Mouse (Mus musculus) midbrain, embryonic 12.5 days (tissue): ENCODE data around the gene Lpxn. TPM values are rescaled to one million over a fixed set of nuclear protein-coding genes. Genes with fewer than 3 reads are reported as not detected.
A peak's percentile ranks its signal among the peaks of the same experiment; 100 is the strongest.

ENCODE experiments used
- ATAC-seq: fragments of 200-750 bp; cut with Nextera tagmentation; 2 replicates; pipeline ENCODE4 v1.8.0; 2017; ENCODE audit warnings: low read depth, moderate TSS enrichment, moderate library complexity; ENCODE audit not compliant: low FRiP score
- H3K27ac ChIP-seq: fragments of 300-500 bp; sonication (generic); replicated peaks from 2 replicates; pipeline ENCODE4 v1.5.1; 2016; ENCODE audit warnings: mild to moderate bottlenecking
- H3K27me3 ChIP-seq: fragments of 300-500 bp; sonication (generic); 2 replicates; pipeline ENCODE4 v1.6.1; 2016; ENCODE audit warnings: mild to moderate bottlenecking
- H3K36me3 ChIP-seq: fragments of 300-500 bp; sonication (generic); 2 replicates; pipeline ENCODE4 v1.6.1; 2016
- H3K4me1 ChIP-seq: fragments of 300-500 bp; sonication (generic); 2 replicates; pipeline ENCODE4 v1.6.1; 2016
- H3K4me2 ChIP-seq: fragments of 300-500 bp; sonication (generic); replicated peaks from 2 replicates; pipeline ENCODE4 v1.6.1; 2016; ENCODE audit warnings: mild to moderate bottlenecking, moderate library complexity
- H3K4me3 ChIP-seq: fragments of 300-500 bp; sonication (generic); 2 replicates; pipeline ENCODE4 v1.5.1; 2016; ENCODE audit warnings: mild to moderate bottlenecking
- H3K9ac ChIP-seq: fragments of 300-500 bp; sonication (generic); replicated peaks from 2 replicates; pipeline ENCODE4 v1.6.1; 2016; ENCODE audit warnings: mild to moderate bottlenecking, moderate library complexity
- H3K9me3 ChIP-seq: fragments of 300-500 bp; sonication (generic); 2 replicates; pipeline ENCODE4 v1.6.1; 2016; ENCODE audit warnings: mild to moderate bottlenecking
- WGBS: fragments of 180-500 bp; shearing (Covaris S2); methylation state at CpG from one replicate; pipeline ENCODE4 v1.1.7; 2016; 5-methylcytosine and 5-hydroxymethylcytosine counted together
- polyA plus RNA-seq: library from polyadenylated mRNA; unstranded; fragments of >200 nt; fragmentation: Nextera tagmentation; extraction: Ambion mirVana; gene quantifications from 2 replicates; pipeline ENCODE4 v1.2.1, GENCODE M21; 2016

Gene Lpxn
- polyA plus RNA-seq, 1 experiment from 2014 or later = 1.8 TPM

DNA sequence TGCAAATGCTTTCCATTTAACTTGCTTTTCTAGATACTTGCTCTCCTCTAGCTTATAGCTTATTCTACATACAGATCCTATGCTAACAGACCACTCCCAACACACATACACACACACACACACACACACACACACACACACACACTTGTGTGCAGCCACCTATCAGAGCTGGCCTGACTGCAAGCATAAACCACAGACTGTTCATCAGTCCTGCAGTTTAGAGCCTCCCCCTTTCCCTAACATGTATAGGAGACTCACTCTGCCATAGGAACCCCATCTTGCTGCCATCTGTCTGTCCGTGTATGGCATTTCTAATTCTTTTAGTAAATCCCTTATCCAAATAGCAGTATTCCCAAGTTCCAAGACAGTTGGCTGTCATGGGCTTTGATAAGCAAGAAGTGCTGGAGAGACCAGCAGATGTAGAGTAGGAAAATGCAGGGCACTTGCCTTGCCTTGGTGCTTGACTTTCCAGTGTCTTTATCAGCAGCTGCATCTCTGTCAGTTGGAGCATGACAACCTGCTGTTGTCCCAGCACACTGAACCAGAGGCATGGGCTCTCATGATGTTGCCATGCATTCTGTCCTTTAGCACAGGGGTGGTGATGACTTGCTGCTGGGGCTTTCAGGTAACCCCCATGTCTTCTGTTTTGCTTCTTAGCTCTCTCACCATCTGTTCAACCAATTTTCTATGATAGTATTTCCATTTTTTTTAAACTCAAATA is 16.8 kb downstream of the Lpxn start:
- ATAC-seq = no peak
- Histone ChIP-seq H3K9me3 (no peaks in the 10 kb centered on the region), H3K4me3 (no peak overlapping the region), H3K9ac (no peak overlapping the region), H3K4me1 (no peaks in the 10 kb centered on the region), H3K27me3 (no peaks in the 10 kb centered on the region), H3K36me3 (no peaks in the 10 kb centered on the region), H3K4me2 (no peak overlapping the region), H3K27ac (no peak overlapping the region)
- 56% methylated on average over 1 of the region's 1 CpGs for WGBS

DNA sequence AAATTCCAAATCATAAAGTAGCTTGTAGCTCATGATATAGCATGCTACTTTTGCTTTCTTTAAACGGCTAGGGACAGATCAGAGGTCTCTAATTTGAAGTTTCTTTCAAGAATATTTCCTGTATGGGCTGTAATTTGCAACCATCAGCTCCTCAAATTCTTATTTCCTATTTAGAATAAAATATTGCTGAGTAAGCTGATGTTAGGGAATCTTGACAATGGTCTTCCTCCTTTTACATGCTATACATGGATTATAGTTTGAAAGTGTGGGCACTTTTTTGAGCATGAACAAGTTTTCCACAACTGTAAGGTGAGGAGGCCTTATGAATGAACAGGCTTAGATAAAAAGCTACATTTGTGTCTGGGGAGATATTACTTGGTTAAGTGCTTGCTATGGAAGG is 17.9 kb downstream of the Lpxn start:
- ATAC-seq = no peak
- Histone ChIP-seq H3K9ac (no peak overlapping the region), H3K9me3 (no peaks in the 10 kb centered on the region), H3K4me3 (no peak overlapping the region), H3K27ac (no peak overlapping the region), H3K4me1 (no peaks in the 10 kb centered on the region), H3K4me2 (no peak overlapping the region), H3K36me3 (no peaks in the 10 kb centered on the region), H3K27me3 (no peaks in the 10 kb centered on the region)
- WGBS = 90% methylated on average over 1 of the region's 1 CpGs

DNA sequence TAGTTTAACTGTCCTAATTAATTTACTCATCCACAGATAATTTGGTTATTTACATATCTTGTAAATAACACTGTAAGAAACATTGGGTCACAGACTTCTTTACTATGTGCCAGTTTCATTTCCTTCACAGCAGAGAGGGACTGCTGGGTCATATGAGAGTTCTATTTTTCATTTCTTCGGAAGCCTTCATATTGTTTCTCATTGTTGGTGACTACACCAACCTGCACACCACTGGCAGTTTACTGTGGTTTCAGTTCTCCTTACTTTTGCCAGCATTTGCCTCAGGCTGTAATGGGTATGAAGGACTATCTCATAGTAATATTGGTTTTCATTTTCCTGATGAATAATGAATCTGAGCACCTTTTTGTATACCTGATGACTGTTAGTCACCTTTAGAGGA is 22.5 kb downstream of the Lpxn start:
- no peak for ATAC-seq
- Histone ChIP-seq H3K4me2 (no peak overlapping the region), H3K9ac (no peak overlapping the region), H3K36me3 (no peaks in the 10 kb centered on the region), H3K27me3 (no peaks in the 10 kb centered on the region), H3K9me3 (no peaks in the 10 kb centered on the region), H3K27ac (no peak overlapping the region), H3K4me1 (no peaks in the 10 kb centered on the region), H3K4me3 (no peak overlapping the region)
- WGBS = 94% methylated on average over 1 of the region's 1 CpGs

DNA sequence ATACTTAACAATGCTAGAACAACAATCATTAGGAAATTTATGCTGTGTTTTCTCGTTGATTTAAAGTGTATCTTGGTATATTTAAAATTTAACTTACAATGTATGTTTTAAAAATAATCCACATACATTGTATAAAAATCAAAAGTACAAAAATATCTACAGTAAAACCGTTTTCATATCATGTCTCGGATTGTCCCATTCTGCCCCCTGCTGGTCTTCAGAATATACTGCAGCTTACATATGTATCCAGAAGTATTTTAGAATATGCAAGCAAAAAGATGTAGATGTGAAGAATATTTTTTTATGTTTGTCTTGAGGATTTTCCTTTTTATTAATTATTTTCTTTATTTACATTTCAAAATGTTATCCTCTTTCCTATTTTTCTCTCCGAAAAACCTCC is 24.4 kb downstream of the Lpxn start:
- ATAC-seq = no peak
- H3K4me3 ChIP-seq = no peak overlapping the region
- H3K4me1 ChIP-seq = no peaks in the 10 kb centered on the region
- H3K9ac ChIP-seq = no peak overlapping the region
- no peak overlapping the region for H3K27ac ChIP-seq
- H3K36me3 ChIP-seq = no peaks in the 10 kb centered on the region
- H3K27me3 ChIP-seq = no peaks in the 10 kb centered on the region
- no peak overlapping the region for H3K4me2 ChIP-seq
- 39% methylated on average over 4 of the region's 4 CpGs for WGBS
- no peaks in the 10 kb centered on the region for H3K9me3 ChIP-seq

DNA sequence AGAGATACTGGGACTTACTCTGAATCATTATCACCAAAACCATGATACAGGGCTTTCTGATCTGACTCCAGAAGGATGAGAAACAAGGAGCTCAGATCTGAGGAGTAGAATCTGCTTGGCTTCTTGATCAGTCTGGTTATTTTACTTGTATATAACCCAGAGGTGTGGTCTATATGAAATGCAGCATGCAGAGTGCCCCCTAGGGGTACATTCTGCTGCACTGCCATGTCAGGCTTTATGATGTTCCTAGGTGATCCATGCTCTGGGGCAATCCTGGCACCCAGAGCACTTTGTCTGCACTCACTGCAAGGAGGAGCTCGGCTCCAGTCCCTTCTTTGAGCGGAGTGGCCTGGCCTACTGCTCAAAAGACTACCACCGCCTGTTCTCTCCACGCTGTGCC is 28.6 kb downstream of the Lpxn start:
- Histone ChIP-seq H3K9me3 (no peaks in the 10 kb centered on the region), H3K4me2 (no peak overlapping the region), H3K36me3 (no peaks in the 10 kb centered on the region), H3K9ac (no peak overlapping the region), H3K27ac (no peak overlapping the region), H3K4me1 (no peaks in the 10 kb centered on the region), H3K4me3 (no peak overlapping the region), H3K27me3 (no peaks in the 10 kb centered on the region)
- 72% methylated on average over 4 of the region's 4 CpGs for WGBS
- 0 out of 2 replicates have a peak, but pooled peaks have one; percentile 19 for ATAC-seq

DNA sequence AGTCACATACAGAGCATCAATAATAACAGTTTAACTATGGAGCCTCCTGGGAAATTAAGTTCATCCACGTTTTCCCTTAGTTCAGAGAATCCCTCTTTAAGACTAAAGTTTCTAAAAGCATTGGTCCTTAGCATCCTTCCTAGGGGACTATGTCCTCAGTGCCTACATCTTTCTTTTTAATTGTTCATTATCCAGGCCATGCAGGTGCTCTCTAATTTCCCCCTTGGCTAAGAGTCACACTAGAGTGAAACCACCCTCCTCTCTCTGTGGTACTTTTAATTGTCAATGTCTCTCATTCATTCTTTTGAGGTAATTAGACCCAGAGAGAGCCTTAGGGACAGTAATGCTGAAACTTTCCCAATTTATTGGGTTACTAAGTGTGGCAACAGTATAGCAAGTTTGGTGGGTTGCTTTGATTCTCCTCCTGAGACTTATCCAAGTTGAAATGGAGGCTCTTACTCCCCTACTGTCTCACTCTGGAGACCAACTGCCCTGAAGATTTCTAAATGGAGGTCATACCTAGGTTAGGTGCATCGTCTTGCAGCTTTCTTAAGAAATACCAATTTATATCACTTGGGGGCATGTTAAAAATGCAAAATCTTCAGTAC is 34.9 kb downstream of the Lpxn start:
- Histone ChIP-seq H3K27ac (no peak overlapping the region), H3K9ac (no peak overlapping the region), H3K4me2 (no peak overlapping the region), H3K27me3 (no peaks in the 10 kb centered on the region), H3K36me3 (no peaks in the 10 kb centered on the region), H3K9me3 (no peaks in the 10 kb centered on the region), H3K4me3 (no peak overlapping the region), H3K4me1 (no peaks in the 10 kb centered on the region)
- ATAC-seq = no peak
- 80% methylated on average over 2 of the region's 2 CpGs for WGBS

DNA sequence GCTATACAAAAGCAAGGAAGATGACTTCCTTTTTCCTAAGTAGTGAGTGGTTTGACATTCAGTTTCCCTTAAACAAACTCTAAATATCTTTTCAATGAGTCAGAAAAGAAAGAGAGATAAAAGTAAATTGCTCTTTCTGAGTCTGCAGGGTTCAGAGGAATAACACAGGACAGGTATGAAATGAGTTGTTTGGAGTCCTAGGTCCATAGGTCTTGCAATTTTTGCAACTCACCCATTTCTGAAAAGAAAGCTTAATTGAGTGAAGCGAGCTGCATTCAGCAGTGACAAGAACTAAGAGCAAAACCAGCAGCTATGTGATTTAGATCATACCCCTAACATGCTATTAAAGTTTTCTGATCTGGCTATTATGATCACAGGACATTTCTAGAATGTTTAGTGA is 35.6 kb downstream of the Lpxn start:
- no peak for ATAC-seq
- H3K9me3 ChIP-seq = no peaks in the 10 kb centered on the region
- no peak overlapping the region for H3K4me3 ChIP-seq
- WGBS = 82% methylated on average over 1 of the region's 1 CpGs
- H3K4me1 ChIP-seq = no peaks in the 10 kb centered on the region
- H3K36me3 ChIP-seq = no peaks in the 10 kb centered on the region
- H3K27ac ChIP-seq = no peak overlapping the region
- no peak overlapping the region for H3K4me2 ChIP-seq
- no peaks in the 10 kb centered on the region for H3K27me3 ChIP-seq
- H3K9ac ChIP-seq = no peak overlapping the region

DNA sequence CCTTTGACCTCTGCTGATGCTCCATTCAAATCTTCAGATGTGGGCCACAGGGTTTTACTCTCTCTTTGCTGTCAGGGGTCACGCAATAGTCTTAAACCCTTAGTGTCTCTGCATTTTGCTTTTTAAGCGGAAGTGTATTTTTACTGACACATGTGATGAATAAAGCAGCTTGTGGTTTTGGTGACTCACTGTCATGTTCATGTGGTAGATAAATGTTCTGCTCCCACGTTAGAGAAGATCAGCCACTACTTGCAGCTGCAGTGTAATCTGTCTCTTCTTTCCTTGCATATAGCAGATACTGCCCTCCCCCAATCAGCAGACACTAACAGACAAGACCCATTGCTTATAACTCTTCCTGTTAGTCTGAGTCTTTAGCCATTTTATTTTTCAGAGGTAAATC is 37.6 kb downstream of the Lpxn start:
- H3K4me1 ChIP-seq = no peaks in the 10 kb centered on the region
- 88% methylated on average over 3 of the region's 3 CpGs for WGBS
- no peaks in the 10 kb centered on the region for H3K36me3 ChIP-seq
- no peak overlapping the region for H3K27ac ChIP-seq
- ATAC-seq = no peak
- no peak overlapping the region for H3K4me3 ChIP-seq
- H3K9ac ChIP-seq = no peak overlapping the region
- H3K27me3 ChIP-seq = no peaks in the 10 kb centered on the region
- H3K9me3 ChIP-seq = no peaks in the 10 kb centered on the region
- no peak overlapping the region for H3K4me2 ChIP-seq

DNA sequence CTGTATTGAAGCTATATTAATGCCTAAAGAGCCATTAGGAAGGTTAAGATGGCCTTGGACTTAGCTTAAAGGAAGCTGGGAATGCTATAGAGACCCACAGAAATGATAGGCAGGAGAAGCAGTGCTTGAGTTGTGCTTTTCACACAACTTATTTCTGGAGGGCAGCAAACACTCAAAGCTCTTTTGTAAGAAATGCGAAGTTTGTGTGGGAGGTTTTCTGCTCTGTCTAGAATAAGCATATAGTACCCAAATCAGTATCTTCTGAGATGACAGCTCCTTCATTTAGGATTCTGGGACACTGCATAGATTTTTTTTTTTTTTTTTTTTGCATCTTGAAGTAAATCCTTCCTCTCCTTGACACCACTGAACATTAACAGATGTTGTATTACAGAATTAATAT is 42.5 kb downstream of the Lpxn start:
- Histone ChIP-seq H3K4me3 (no peak overlapping the region), H3K9ac (no peak overlapping the region), H3K27ac (no peak overlapping the region), H3K36me3 (no peaks in the 10 kb centered on the region), H3K4me2 (no peak overlapping the region), H3K27me3 (no peaks in the 10 kb centered on the region), H3K9me3 (no peaks in the 10 kb centered on the region), H3K4me1 (no peaks in the 10 kb centered on the region)
- no peak for ATAC-seq
- 88% methylated on average over 1 of the region's 1 CpGs for WGBS

DNA sequence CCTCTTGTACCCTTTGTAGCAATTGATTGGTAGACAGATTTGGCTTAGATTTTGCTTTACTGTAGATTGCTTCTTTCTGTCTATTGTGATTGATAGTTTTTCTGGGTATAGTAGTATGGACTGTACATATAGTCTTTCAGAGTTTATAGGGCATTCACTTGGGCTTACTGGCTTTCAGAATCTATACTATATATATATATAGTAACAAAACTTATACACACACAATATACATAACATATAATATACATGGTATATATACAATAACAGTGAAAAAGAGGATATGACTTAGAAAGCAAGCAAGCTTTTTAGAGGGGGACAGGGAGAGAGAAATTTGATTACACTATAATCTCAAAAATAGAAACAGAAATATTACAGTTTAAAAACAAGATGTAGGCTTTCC is 50.4 kb downstream of the Lpxn start, which contains the start of gene Gm5244:
Gene Gm5244, plus strand, starts transcription at position 301 of the 400 bp plus-strand sequence.
- no peaks in the 10 kb centered on the region for H3K36me3 ChIP-seq
- H3K4me1 ChIP-seq = no peaks in the 10 kb centered on the region
- no peak within 1 kb of the TSS for H3K27ac ChIP-seq
- H3K9me3 ChIP-seq = no peaks in the 10 kb centered on the region
- no peak within 1 kb of the TSS for H3K4me3 ChIP-seq
- ATAC-seq = no peak
- H3K27me3 ChIP-seq = no peaks in the 10 kb centered on the region
- H3K4me2 ChIP-seq = no peak within 1 kb of the TSS
- H3K9ac ChIP-seq = no peak within 1 kb of the TSS

DNA sequence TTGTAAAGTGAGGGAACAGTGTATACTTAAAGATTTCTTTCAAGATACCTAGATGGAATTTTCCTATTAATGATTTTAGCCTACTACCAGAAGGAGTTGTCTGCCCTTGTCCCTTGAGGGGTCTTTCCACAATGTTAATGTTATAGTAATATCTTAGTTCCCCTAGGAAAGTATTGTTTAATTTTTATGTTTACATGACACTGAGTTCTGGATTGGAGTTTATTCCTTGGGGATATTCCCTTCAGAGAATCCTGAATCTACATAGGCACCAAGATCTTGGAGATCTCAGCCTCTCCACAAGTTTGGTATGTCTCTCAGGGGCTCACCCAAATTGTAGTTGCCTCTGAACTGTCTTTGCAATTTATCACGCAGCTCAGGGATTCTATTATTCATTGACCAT is 61.0 kb downstream of the Lpxn start, which contains the start of gene Olfr1444:
Gene Olfr1444, plus strand, starts transcription at position 301 of the 400 bp plus-strand sequence.
- H3K27ac ChIP-seq = no peak within 1 kb of the TSS
- 63% methylated on average over 1 of the region's 1 CpGs for WGBS
- no peak within 1 kb of the TSS for H3K4me2 ChIP-seq
- H3K4me3 ChIP-seq = no peak within 1 kb of the TSS
- no peaks in the 10 kb centered on the region for H3K36me3 ChIP-seq
- no peak for ATAC-seq
- H3K4me1 ChIP-seq = no peaks in the 10 kb centered on the region
- H3K9me3 ChIP-seq = no peaks in the 10 kb centered on the region
- H3K27me3 ChIP-seq = no peaks in the 10 kb centered on the region
- H3K9ac ChIP-seq = no peak within 1 kb of the TSS
